Mouse (Mus musculus): ENCODE data around the gene Rgs6. TPM values are rescaled to one million over a fixed set of nuclear protein-coding genes. Genes with fewer than 3 reads are reported as not detected.

The Rgs6 gene
- total RNA-seq, 2 experiments from 2014 or later: not detected

- ATAC-seq (replicated peaks; ENCODE audit: poor library complexity): no peak
Observed at GRCm38 (mm10) chr12:82961852-82962251, 373.8 kb downstream of the Rgs6 start.

- ATAC-seq (replicated peaks; ENCODE audit: poor library complexity): no peak
Observed at GRCm38 (mm10) chr12:82970521-82971105, 382.5 kb downstream of the Rgs6 start.

- ATAC-seq (replicated peaks; ENCODE audit: poor library complexity): no peak
Observed at GRCm38 (mm10) chr12:82971176-82971575, 383.1 kb downstream of the Rgs6 start.

- no peak for ATAC-seq (replicated peaks; ENCODE audit: poor library complexity)
Observed at GRCm38 (mm10) chr12:82972661-82973060, 384.6 kb downstream of the Rgs6 start.

GRCm38 (mm10) chr12:82973771-82974170 is 385.7 kb downstream of the Rgs6 start:
- ATAC-seq (replicated peaks; ENCODE audit: poor library complexity): no peak

GRCm38 (mm10) chr12:82978275-82978674 is 390.2 kb downstream of the Rgs6 start:
- ATAC-seq (replicated peaks; ENCODE audit: poor library complexity): no peak

GRCm38 (mm10) chr12:82982716-82983115 is 394.6 kb downstream of the Rgs6 start:
- ATAC-seq (replicated peaks; ENCODE audit: poor library complexity): no peak

GRCm38 (mm10) chr12:82985300-82985699 is 397.2 kb downstream of the Rgs6 start:
- no peak for ATAC-seq (replicated peaks; ENCODE audit: poor library complexity)

GRCm38 (mm10) chr12:82987661-82988060 is 399.6 kb downstream of the Rgs6 start:
- no peak for ATAC-seq (replicated peaks; ENCODE audit: poor library complexity)

GRCm38 (mm10) chr12:82993905-82994304 is 405.8 kb downstream of the Rgs6 start:
- no peak for ATAC-seq (replicated peaks; ENCODE audit: poor library complexity)

- no peak for ATAC-seq (replicated peaks; ENCODE audit: poor library complexity)
Observed at GRCm38 (mm10) chr12:82996775-82997174, 408.7 kb downstream of the Rgs6 start.

- no peak for ATAC-seq (replicated peaks; ENCODE audit: poor library complexity)
Observed at GRCm38 (mm10) chr12:82998682-82999332, 410.7 kb downstream of the Rgs6 start.

GRCm38 (mm10) chr12:82999333-83000032 is 411.4 kb downstream of the Rgs6 start:
- ATAC-seq (replicated peaks; ENCODE audit: poor library complexity): no peak

GRCm38 (mm10) chr12:83000033-83000570 is 412.0 kb downstream of the Rgs6 start:
- ATAC-seq (replicated peaks; ENCODE audit: poor library complexity): no peak

GRCm38 (mm10) chr12:83000957-83001356 is 412.9 kb downstream of the Rgs6 start:
- no peak for ATAC-seq (replicated peaks; ENCODE audit: poor library complexity)

GRCm38 (mm10) chr12:83004014-83004682 is 416.1 kb downstream of the Rgs6 start:
- ATAC-seq (replicated peaks; ENCODE audit: poor library complexity): peak; percentile 52; the same call in 1 of the 2 replicates

- no peak for ATAC-seq (replicated peaks; ENCODE audit: poor library complexity)
Observed at GRCm38 (mm10) chr12:83011056-83011565, 423.0 kb downstream of the Rgs6 start.

GRCm38 (mm10) chr12:83013918-83014691 is 426.0 kb downstream of the Rgs6 start:
- ATAC-seq (replicated peaks; ENCODE audit: poor library complexity): 0 out of 2 replicates have a peak, but pooled peaks have one; percentile 13

- ATAC-seq (replicated peaks; ENCODE audit: poor library complexity): no peak
Observed at GRCm38 (mm10) chr12:83014848-83015247, 426.8 kb downstream of the Rgs6 start.

- 0 out of 2 replicates have a peak, but pooled peaks have one; percentile 23 for ATAC-seq (replicated peaks; ENCODE audit: poor library complexity)
Observed at GRCm38 (mm10) chr12:83015366-83015765, 427.3 kb downstream of the Rgs6 start.

All from megakaryocyte progenitor cell, adult 5-6 weeks (primary cell).